Mouse (Mus musculus) G1E (cell line): ENCODE results near the gene Cd300a.

Experiments used
- CTCF ChIP-seq: IDR thresholded peaks from 2 replicates; pipeline ENCODE4 v1.5.1; 2012; ENCODE audit warnings: low read depth, low read length, inconsistent platforms, mixed read lengths
- GATA1 ChIP-seq: IDR thresholded peaks from 2 replicates; pipeline ENCODE4 v1.6.1; 2012; ENCODE audit warnings: borderline replicate concordance, low read length, inconsistent platforms, mixed read lengths
- POLR2AphosphoS5 ChIP-seq: IDR thresholded peaks from 2 replicates; pipeline ENCODE4 v1.6.1; 2012; ENCODE audit warnings: low read depth, low read length, inconsistent platforms; ENCODE audit not compliant: insufficient replicate concordance

DNA sequence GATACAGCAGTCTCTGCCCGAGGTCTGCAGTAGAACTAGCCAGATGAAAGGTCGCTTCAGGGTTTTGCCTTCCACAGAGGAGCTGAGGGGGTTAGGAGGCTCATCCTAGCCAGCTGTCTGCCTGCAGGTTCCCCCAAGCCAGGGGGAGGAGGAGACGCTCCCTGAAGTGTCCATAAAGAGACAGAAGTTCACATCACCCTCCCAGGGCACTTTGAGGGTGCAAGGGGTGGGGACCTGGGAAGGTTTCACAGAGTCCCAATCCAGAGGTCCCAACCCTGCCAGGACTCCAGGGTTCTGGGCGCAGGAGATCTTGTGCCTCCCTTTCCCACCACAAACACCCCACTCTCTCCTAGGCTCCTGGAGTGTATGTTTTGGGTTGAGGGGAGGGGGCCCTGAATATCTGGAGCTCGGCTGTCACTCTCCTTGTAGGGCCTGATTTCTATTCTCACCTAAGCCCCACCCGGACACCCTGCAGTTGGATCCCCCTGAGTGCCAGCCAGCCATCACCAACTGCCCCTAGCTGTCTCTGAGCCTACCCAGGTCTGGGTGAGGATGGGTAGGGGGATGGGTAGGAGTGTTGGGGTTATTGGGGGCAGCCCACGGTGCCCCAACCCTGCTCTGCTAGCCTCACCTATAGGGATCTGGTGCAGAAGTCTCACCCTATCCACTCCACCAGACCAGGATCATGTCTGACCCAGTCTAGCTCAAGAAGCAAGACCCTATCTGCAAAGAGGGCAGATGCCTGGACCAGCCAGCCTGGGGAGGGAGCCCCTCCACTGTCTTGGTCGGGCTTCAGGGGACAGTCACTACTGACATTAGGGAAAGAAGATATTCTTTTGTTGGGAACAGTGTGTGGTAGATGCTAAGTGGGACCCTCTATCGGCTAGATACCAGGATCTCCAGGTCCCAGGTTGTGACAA lies 15.4 kb upstream of the Cd300a start:
- TF ChIP-seq CTCF (no peak), POLR2AphosphoS5 (no peak), GATA1 (no peak)
